Mouse (Mus musculus) regulatory T cell (primary cell): ENCODE results near the gene Depdc5.
"Not testable (repeated sequence)": the region's sequence is repeated elsewhere in the genome, so short reads cannot be mapped to it uniquely, and the experiment has no call there.

Experiments used
- in situ Hi-C: fragments of 300-600 bp; cut with MboI, MseI; formaldehyde crosslinking; loops from one replicate; pipeline ENCODE4 v1.15.1; 2025; ENCODE audit warnings: high pct_unique_total_duplicates

Depdc5 gene

DNA sequence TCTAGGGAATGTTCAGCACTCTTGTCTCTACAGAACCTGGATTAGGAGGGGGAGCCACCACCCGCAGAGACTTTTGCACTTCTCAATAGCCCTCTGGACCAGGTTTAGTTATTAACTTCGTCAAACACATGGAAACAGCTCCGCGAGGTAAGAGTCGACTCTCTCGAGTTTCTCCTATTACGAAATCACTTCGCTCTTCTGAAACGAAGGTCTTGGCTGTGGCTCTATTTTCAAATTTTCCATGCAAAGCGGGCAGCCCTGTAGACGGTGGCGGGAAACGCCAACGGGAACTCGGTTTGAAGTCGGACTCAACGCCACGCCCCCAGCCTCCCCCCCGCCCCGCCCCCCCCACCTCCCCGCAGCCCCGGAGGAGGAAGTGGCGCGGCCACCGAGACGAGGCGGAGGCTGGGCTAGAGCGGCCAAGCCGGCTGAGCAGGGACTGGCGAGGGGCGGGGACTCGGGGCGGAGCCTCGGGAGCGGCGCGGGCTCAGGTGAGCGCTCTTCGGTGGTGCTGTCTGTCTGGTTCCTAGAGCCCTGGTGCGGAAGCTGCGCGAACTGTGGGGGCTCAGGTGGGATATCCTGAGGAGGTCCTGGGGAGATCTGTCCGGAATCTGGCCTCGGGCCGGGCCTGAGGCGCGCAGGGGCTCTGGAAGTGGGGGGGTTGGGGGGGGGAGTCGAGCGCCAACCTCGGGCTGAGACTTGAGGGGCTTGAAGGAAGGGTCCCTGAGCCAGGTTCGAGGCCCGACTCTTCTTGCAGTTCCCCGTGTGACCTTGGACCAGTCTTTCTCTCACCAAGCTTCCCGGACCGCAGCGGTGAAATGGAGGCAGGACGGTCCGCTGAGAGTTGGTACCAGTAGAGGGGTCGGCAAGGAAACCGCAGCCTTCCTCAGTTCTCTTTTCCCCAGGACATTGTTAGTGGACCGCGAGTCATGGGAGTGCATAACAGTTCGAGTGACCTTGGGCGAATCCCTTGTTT, at the start of gene Depdc5:
TSS of gene Depdc5 (plus strand) at position 449 of the 976 bp plus-strand sequence.
- in situ Hi-C loops: no loop called here

GRCm38 (mm10) chr5:32815396-32815795, 48.1 kb upstream of the Depdc5 start:
- in situ Hi-C loops: loop anchor here (5.0 kb wide), 1 partner anchor 72 kb away; no protein-coding TSS in a partner anchor

DNA sequence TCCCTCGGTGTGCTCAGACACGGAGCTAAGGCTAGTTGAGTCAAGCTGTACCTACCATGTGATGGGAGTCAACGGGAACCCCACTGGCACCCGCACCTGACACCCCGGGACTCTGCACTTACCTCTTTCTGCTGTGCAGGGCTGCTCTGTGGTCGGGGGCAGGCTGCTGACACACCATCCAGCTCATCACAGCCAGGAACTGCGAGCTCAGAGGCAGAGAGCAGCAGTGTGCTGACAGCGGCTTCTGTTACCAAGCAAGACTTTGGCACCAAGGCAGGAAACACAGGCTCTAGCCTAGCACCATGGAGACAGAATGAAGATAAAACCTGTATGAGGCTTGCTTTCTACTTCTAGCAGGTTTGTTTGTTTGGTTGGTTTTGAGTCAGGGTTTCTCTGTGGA, 43.0 kb upstream of the Depdc5 start:
- in situ Hi-C loops: no loop called here

- in situ Hi-C loops: loop anchor here (25.0 kb wide), 1 partner anchor 810 kb away; the partner anchor contains the start of genes Fam53a and Gm9903
Measured at GRCm38 (mm10) chr5:32827009-32827408, 36.5 kb upstream of the Depdc5 start, which contains the start of gene Gm20671. Gm20671 (minus strand) TSS chr5:32827109.

DNA sequence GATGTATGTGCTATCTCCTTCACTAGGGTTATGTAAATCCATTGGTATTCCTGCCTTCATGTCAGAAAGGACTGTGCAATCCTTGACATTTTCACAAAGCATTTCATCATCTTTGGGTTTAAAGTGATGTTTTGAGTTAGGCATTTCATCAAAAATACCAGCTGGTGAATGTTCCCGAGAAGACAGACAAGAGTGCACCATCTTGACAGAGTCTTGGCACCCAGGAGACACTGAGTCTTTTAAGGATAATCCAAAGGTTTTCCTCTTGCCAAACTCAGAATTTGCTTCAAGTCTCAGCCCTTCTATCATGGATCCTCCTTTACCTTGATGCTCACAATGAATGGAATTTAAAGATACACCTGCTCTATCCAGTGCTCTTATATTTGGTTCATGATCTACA, 34.7 kb upstream of the Depdc5 start:
- in situ Hi-C loops: loop anchor here (25.0 kb wide), 1 partner anchor 809 kb away; the partner anchor contains the start of genes Fam53a and Gm9903

GRCm38 (mm10) chr5:32830054-32830453, 33.4 kb upstream of the Depdc5 start:
- in situ Hi-C loops: loop anchor here (25.0 kb wide), 1 partner anchor 807 kb away; the partner anchor contains the start of genes Fam53a and Gm9903

DNA sequence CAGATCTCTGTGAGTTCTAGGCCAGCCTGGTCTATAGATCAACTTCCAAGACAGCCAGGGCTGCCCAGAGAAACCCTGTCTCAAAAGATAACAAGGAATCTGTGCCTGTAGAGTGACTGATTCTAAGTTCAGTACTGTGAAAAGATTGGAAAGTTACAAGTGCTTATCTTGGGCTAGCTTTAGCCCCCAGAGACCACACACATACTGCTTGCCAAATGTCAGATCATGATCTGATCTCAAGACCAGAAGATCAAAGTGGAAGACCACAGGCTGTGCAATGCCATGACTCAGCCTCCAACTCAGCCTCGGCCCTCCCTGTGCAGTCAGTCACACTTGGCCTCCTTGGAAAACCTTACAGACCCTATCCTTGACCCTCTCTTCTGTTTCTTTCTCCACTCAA, 29.0 kb upstream of the Depdc5 start:
- in situ Hi-C loops: loop anchor here (25.0 kb wide), 1 partner anchor 803 kb away; the partner anchor contains the start of genes Fam53a and Gm9903

DNA sequence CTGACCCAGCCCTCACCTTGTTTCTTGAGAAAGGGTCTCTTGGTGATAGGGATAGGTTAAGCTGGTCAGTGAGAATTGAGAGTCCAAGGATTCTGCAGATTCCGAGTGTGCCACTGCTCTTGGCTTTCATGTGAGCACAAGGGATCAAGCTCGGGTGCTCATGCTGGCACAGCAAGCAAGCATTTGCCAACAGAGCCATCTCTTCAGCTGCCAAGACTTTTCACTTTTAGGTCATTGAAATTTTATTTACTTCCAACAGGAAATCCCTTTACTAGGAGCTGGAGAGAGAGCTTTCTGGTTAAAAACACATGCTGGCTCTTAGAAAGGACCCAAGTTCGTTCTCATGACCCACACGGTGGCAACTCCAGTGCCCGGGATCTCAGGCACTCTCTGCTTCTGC, 26.5 kb upstream of the Depdc5 start:
- in situ Hi-C loops: loop anchor here (25.0 kb wide), 1 partner anchor 800 kb away; the partner anchor contains the start of genes Fam53a and Gm9903

DNA sequence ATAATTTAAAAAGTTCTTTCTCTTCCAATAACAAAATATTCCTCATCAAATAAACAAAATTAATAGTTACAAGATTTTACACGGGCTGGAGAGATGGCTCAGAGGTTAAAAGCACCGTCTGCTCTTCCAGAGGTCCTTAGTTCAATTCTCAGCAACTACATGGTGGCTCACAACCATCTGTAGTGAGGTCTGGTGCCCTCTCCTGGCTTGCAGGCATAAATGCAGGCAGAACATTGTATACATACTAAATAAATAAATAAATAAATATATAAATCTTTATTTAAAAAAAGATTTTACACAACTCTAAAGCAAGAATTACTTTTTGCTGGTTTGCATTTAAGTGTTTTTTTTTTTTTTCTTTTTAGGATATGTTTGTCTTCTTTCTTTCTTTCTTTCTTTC, 23.5 kb upstream of the Depdc5 start:
- in situ Hi-C loops: loop anchor here (5.0 to 25.0 kb wide), 2 partner anchors 33 to 797 kb away; partner anchors contain the start of genes Fam53a and Gm9903

DNA sequence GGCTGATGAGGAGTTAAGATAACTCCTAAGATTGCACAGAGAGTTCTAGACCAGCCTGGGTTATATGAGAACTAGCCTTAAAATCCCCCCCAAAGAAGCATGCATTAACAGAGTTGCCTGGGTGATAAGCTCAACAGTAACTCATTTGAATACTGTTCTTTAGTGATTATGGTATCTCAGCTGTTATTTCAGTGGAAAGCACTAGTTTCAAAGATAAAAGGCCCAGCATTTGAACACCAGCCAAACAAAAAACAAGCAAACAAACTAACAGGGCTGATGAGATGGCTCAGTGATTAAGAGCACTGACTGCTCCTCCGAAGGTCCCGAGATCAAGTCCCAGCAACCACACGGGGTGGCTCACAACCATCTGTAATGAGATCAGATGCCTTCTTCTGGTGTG, 14.3 kb upstream of the Depdc5 start:
- in situ Hi-C loops: loop anchor here (25.0 kb wide), 1 partner anchor 788 kb away; the partner anchor contains the start of genes Fam53a and Gm9903

DNA sequence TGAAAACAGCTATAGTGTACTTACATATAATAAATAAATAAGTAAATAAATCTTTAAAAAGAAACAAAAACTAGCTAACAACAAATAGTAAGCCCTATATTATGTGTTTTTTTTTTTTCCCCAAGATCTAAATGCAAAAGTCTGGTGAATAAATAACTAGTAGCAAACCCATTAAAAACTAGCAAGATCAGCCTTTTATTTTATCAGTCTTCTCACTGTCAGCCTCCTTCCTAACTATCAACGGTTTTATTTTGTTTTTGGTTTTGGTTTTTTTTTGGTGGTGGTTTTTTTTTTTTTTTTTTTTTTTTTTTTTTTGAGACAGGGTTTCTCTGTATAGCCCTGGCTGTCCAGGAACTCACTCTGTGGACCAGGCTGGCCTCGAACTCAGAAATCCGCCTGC, 13.9 kb upstream of the Depdc5 start:
- in situ Hi-C loops: loop anchor here (25.0 kb wide), 1 partner anchor 788 kb away; the partner anchor contains the start of genes Fam53a and Gm9903

DNA sequence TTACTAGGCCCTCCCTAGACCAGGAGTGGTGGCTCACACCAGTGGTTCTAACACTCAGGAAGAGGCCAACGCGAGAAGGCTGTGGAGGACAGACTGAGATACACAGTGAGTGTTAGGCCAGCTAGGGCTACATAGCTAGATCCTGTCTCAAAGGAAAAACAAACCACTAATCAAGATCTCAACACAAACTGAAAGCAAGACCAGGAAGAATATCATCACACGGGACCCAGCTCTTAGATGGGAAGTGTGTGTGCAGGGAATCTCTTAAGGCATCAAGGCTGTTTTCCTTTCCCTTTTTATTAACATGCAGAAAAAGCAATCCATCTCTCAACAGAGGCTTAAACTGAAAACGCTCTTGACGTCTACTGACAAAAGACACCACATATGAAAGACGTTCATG, 11.5 kb upstream of the Depdc5 start:
- in situ Hi-C loops: no loop called here

- in situ Hi-C loops: no loop called here
Measured at GRCm38 (mm10) chr5:32853731-32854507, 9.6 kb upstream of the Depdc5 start, which contains the start of gene Prr14l. Prr14l (minus strand) TSS chr5:32854256.

GRCm38 (mm10) chr5:32854818-32855217, 8.7 kb upstream of the Depdc5 start:
- in situ Hi-C loops: no loop called here

GRCm38 (mm10) chr5:32855274-32855673, 8.2 kb upstream of the Depdc5 start:
- in situ Hi-C loops: not testable (repeated sequence)

DNA sequence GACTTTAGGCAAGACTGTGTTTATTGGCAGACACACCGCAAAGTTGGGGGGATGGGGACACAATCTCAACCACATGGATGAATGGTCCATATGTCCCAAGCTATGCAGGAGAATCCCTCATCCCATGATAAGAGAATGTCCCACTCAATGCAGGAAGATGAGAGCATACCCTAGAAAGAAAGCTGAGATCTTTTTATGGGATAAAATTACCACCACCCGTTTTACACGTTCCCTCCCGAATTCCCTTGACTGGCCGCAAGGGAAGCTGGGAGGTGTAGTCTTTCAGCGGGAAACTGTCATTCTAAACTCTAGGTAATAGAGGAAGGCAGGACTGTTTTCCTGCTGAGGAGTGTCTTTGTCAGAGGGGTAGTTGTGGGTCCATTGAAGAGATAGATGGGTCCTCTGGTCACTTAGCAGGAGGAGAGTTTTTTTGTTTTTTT, 5.7 kb upstream of the Depdc5 start:
- in situ Hi-C loops: no loop called here

- in situ Hi-C loops: no loop called here
Measured at GRCm38 (mm10) chr5:32861082-32861481, 2.4 kb upstream of the Depdc5 start.

DNA sequence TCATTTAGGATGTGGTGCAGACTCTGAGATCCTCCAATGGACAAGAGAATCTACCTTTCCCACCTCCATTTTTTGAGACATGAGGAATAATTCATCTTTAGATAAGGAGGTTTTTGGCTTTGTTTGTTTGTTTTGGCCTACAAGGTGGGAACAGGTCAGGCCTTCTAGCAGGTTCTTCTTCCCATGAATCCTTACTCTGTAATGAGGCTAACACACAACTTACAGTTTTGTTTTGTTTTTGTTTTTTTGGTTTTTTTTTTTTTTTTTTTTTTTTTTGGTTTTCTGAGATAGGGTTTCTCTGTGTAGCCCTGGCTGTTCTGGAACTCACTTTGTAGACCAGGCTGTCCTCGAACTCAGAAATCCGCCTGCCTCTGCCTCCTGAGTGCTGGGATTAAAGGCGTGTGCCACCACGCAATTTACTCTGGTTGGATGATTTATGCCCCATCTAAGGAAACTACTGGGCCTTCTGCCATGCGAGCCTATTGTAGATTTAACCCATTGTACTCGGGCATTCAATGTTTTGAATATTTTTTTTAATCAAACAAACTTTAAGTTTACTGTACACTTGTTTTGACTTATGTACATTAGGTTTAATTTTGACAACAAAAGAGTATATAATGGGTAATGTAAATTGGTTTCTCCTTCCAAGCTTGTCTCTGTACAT, 900 bp upstream of the Depdc5 start:
- in situ Hi-C loops: no loop called here

DNA sequence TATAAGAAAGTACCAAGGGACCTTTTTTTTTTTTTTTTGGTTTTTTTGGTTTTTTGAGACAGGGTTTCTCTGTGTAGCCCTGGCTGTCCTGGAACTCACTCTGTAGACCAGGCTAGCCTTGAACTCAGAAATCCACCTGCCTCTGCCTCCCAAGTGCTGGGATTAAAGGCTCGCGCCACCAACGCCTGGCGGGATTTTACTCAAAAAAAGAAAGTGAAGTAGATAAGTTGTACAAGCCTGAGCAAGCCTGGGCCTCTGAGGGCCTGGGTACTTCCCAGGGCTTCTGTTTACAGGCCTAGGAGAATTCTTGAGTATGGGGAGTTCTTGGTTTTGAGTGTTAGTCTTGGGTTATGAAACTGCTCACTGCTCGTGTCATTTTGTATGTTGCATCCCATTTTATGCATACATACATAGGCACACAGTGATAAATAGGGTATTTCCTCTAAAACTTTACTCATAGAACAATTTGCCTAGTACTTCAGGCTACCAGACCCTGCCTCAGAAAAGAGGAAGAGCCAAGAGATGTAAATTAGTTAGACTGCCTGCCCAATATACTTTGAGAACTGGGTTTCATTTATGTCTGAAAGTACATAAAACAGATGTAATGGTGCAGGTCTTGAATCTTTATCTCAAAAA, 6.0 kb downstream of the Depdc5 start:
- in situ Hi-C loops: no loop called here

GRCm38 (mm10) chr5:32872346-32872745, 8.8 kb downstream of the Depdc5 start:
- in situ Hi-C loops: no loop called here
